Mouse (Mus musculus): ENCODE measurements at regions not wholly inside any gene's neighbourhood (a gene's known extent, or its start where the extent isn't known, plus 50 kb on each side); places are given as distances from the start of the nearest gene placed in this dataset.

- ChIA-PET POLR2A (interaction anchor here in 2 of 4 experiments (0.5 to 3.9 kb wide), 10 partner anchors 10 to 81 kb away, joined by 3 to 16 read pairs (median 3); no protein-coding TSS in a partner anchor), CTCF (interaction anchor here in 1 of 4 experiments (0.6 kb wide), 1 partner anchor 255 kb away, joined by 5 read pairs; no protein-coding TSS in a partner anchor)
These were observed 65.3 kb upstream of the Hmga2 start for GRCm38 (mm10) chr10:120541618-120542017.

- ChIA-PET CTCF (interaction anchor here in 1 of 4 experiments (0.5 kb wide), 1 partner anchor 290 kb away, joined by 4 read pairs; no protein-coding TSS in a partner anchor), POLR2A (interaction anchor here in 2 of 4 experiments (1.4 to 2.0 kb wide), 5 partner anchors 10 to 16 kb away, joined by 4 to 8 read pairs (median 5); no protein-coding TSS in a partner anchor)
These were observed 62.3 kb upstream of the Hmga2 start for GRCm38 (mm10) chr10:120538561-120538960.

GRCm38 (mm10) chr10:120528406-120528805 lies 52.1 kb upstream of the Hmga2 start:
- ChIA-PET POLR2A (interaction anchor here in 3 of 4 experiments (0.6 to 8.3 kb wide), 10 partner anchors 10 to 260 kb away, joined by 3 to 101 read pairs (median 6); partner anchors contain the start of gene Hmga2 (in 1 of the 3)), CTCF (no interaction called here)

GRCm38 (mm10) chr10:120527951-120528350 lies 51.7 kb upstream of the Hmga2 start:
- ChIA-PET CTCF (no interaction called here), POLR2A (interaction anchor here in 3 of 4 experiments (0.6 to 8.3 kb wide), 9 partner anchors 10 to 52 kb away, joined by 3 to 101 read pairs (median 10); partner anchors contain the start of gene Hmga2 (in 1 of the 3))

GRCm38 (mm10) chr10:120526991-120527390 lies 50.7 kb upstream of the Hmga2 start:
- ChIA-PET CTCF (interaction anchor here in 1 of 4 experiments (0.7 kb wide), 1 partner anchor 389 kb away, joined by 3 read pairs; no protein-coding TSS in a partner anchor), POLR2A (interaction anchor here (0.6 to 8.3 kb wide), 27 partner anchors 9 to 935 kb away, joined by 3 to 101 read pairs (median 4); partner anchors contain the start of gene Hmga2 (in 1 of the 4))
